Mouse (Mus musculus) kidney, embryonic 16.5 days (tissue): ENCODE results near the gene Cnot2. TPM values are rescaled to one million over a fixed set of nuclear protein-coding genes. Genes with fewer than 3 reads are reported as not detected.
"Not testable (repeated sequence)": the region's sequence is repeated elsewhere in the genome, so short reads cannot be mapped to it uniquely, and the experiment has no call there.

Source experiments
- ATAC-seq: fragments of 200-750 bp; cut with Nextera tagmentation; 2 replicates; pipeline ENCODE4 v1.8.0; 2017; ENCODE audit warnings: moderate TSS enrichment; ENCODE audit not compliant: low FRiP score, low TSS enrichment
- H3K27ac ChIP-seq: fragments of 300-500 bp; sonication (generic); 2 replicates; pipeline ENCODE4 v1.5.1; 2014; ENCODE audit warnings: low read length
- H3K27me3 ChIP-seq: fragments of 300-500 bp; sonication (generic); 2 replicates; pipeline ENCODE4 v1.6.1; 2014; ENCODE audit warnings: low read length, control low read depth, mixed read lengths; ENCODE audit not compliant: insufficient read depth
- H3K36me3 ChIP-seq: fragments of 300-500 bp; sonication (generic); 2 replicates; pipeline ENCODE4 v1.6.1; 2014; ENCODE audit warnings: low read length, control low read depth, mixed read lengths; ENCODE audit not compliant: insufficient read depth
- H3K4me1 ChIP-seq: fragments of 300-500 bp; sonication (generic); 2 replicates; pipeline ENCODE4 v1.6.1; 2014; ENCODE audit warnings: low read length, control low read depth, mixed read lengths; ENCODE audit not compliant: insufficient read depth
- H3K4me2 ChIP-seq: fragments of 300-500 bp; sonication (generic); replicated peaks from 2 replicates; pipeline ENCODE4 v1.6.1; 2014; ENCODE audit warnings: low read depth, low read length
- H3K4me3 ChIP-seq: fragments of 300-500 bp; sonication (generic); 2 replicates; pipeline ENCODE4 v1.5.1; 2014; ENCODE audit warnings: mild to moderate bottlenecking, low read length
- H3K9ac ChIP-seq: fragments of 300-500 bp; sonication (generic); replicated peaks from 2 replicates; pipeline ENCODE4 v1.6.1; 2014; ENCODE audit warnings: low read length
- H3K9me3 ChIP-seq: fragments of 300-500 bp; sonication (generic); 2 replicates; pipeline ENCODE4 v1.6.1; 2016; ENCODE audit warnings: low read length, control low read depth
- WGBS: fragments of 180-500 bp; shearing (Covaris S2); extraction: QIAGEN DNeasy Blood & Tissue Kit; methylation state at CpG from one replicate; pipeline ENCODE4 v1.1.7; 2014; 5-methylcytosine and 5-hydroxymethylcytosine counted together
- polyA plus RNA-seq: library from polyadenylated mRNA; unstranded; fragments of >200 nt; fragmentation: Nextera tagmentation; extraction: Ambion mirVana; gene quantifications from 2 replicates; pipeline ENCODE4 v1.2.1, GENCODE M21; 2015

Cnot2 gene
- 108 and 110 TPM in 2 replicates for polyA plus RNA-seq

- Histone ChIP-seq H3K27ac (peak within 1 kb of the TSS; percentile 99), H3K4me2 (peak within 1 kb of the TSS; percentile 77), H3K4me3 (peak within 1 kb of the TSS; percentile 79), H3K9me3 (no peaks in the 10 kb centered on the region), H3K9ac (peak within 1 kb of the TSS; percentile 95), H3K36me3 (0 out of 2 replicates have a peak, but pooled peaks cover 4% of the 10 kb centered on the region), H3K4me1 (peaks cover 6% of the 10 kb centered on the region; the same call in 1 of the 2 replicates), H3K27me3 (no peaks in the 10 kb centered on the region)
- WGBS: 0% methylated on average over 47 of the region's 47 CpGs
- ATAC-seq: no peak; the same call in 1 of the 2 replicates
Measured at GRCm38 (mm10) chr10:116581369-116581718, at the start of gene Cnot2. Cnot2 (minus strand) TSS chr10:116581511.

- H3K4me1 ChIP-seq: no peaks in the 10 kb centered on the region
- no peaks in the 10 kb centered on the region for H3K9me3 ChIP-seq
- WGBS: 84% methylated on average over 5 of the region's 5 CpGs
- H3K4me2 ChIP-seq: no peak overlapping the region
- no peaks in the 10 kb centered on the region for H3K36me3 ChIP-seq
- no peak overlapping the region for H3K4me3 ChIP-seq
- no peak overlapping the region for H3K9ac ChIP-seq
- no peak overlapping the region for H3K27ac ChIP-seq
- H3K27me3 ChIP-seq: no peaks in the 10 kb centered on the region
- ATAC-seq: no peak
Measured at GRCm38 (mm10) chr10:116628926-116629325, 47.6 kb upstream of the Cnot2 start.

- Histone ChIP-seq H3K4me2 (no peak overlapping the region), H3K9ac (no peak overlapping the region), H3K9me3 (peaks cover 12% of the 10 kb centered on the region), H3K27me3 (no peaks in the 10 kb centered on the region), H3K4me1 (no peaks in the 10 kb centered on the region), H3K36me3 (no peaks in the 10 kb centered on the region), H3K27ac (no peak overlapping the region), H3K4me3 (no peak overlapping the region)
- no peak for ATAC-seq
- WGBS: 86% methylated on average over 1 of the region's 1 CpGs
Measured at GRCm38 (mm10) chr10:116626009-116626408, 44.7 kb upstream of the Cnot2 start.

- 95% methylated on average over 8 of the region's 10 CpGs for WGBS
- not testable (repeated sequence) for H3K9ac ChIP-seq, H3K4me1 ChIP-seq, H3K36me3 ChIP-seq, H3K4me2 ChIP-seq, ATAC-seq, H3K9me3 ChIP-seq, H3K4me3 ChIP-seq, H3K27ac ChIP-seq, H3K27me3 ChIP-seq
Measured at GRCm38 (mm10) chr10:116613250-116613649, 31.9 kb upstream of the Cnot2 start.

- H3K27me3 ChIP-seq: no peaks in the 10 kb centered on the region
- H3K27ac ChIP-seq: no peak overlapping the region
- ATAC-seq: no peak
- H3K9me3 ChIP-seq: no peaks in the 10 kb centered on the region
- H3K4me1 ChIP-seq: no peaks in the 10 kb centered on the region
- WGBS: 96% methylated on average over 4 of the region's 4 CpGs
- H3K4me2 ChIP-seq: no peak overlapping the region
- no peaks in the 10 kb centered on the region for H3K36me3 ChIP-seq
- no peak overlapping the region for H3K9ac ChIP-seq
- no peak overlapping the region for H3K4me3 ChIP-seq
Measured at GRCm38 (mm10) chr10:116604905-116605162, 23.5 kb upstream of the Cnot2 start.

- Histone ChIP-seq H3K4me3 (no peak overlapping the region), H3K36me3 (no peaks in the 10 kb centered on the region), H3K4me2 (no peak overlapping the region), H3K9me3 (no peaks in the 10 kb centered on the region), H3K4me1 (no peaks in the 10 kb centered on the region), H3K27ac (no peak overlapping the region), H3K27me3 (no peaks in the 10 kb centered on the region), H3K9ac (no peak overlapping the region)
- ATAC-seq: no peak
- WGBS: 79% methylated on average over 6 of the region's 6 CpGs
Measured at GRCm38 (mm10) chr10:116604081-116604904, 23.0 kb upstream of the Cnot2 start.

- Histone ChIP-seq H3K4me1 (no peaks in the 10 kb centered on the region), H3K4me2 (no peak overlapping the region), H3K27me3 (no peaks in the 10 kb centered on the region), H3K4me3 (no peak overlapping the region), H3K36me3 (no peaks in the 10 kb centered on the region), H3K9me3 (no peaks in the 10 kb centered on the region; the same call in 1 of the 2 replicates), H3K9ac (no peak overlapping the region), H3K27ac (no peak overlapping the region)
- 87% methylated on average over 14 of the region's 14 CpGs for WGBS
- no peak for ATAC-seq
Measured at GRCm38 (mm10) chr10:116599056-116599850, 17.9 kb upstream of the Cnot2 start.

- no peaks in the 10 kb centered on the region for H3K9me3 ChIP-seq
- ATAC-seq: no peak
- H3K27ac ChIP-seq: no peak overlapping the region
- peak overlapping the region; percentile 25; the same call in 1 of the 2 replicates for H3K4me3 ChIP-seq
- peak overlapping the region; percentile 77 for H3K4me2 ChIP-seq
- H3K36me3 ChIP-seq: 0 out of 2 replicates have a peak, but pooled peaks cover 4% of the 10 kb centered on the region
- no peak overlapping the region for H3K9ac ChIP-seq
- H3K27me3 ChIP-seq: no peaks in the 10 kb centered on the region
- H3K4me1 ChIP-seq: peaks cover 6% of the 10 kb centered on the region; the same call in 1 of the 2 replicates
- 14% methylated on average over 6 of the region's 6 CpGs for WGBS
Measured at GRCm38 (mm10) chr10:116582738-116583137, 1.4 kb upstream of the Cnot2 start.

- Histone ChIP-seq H3K4me2 (peak overlapping the region; percentile 77), H3K27ac (peak overlapping the region; percentile 99), H3K4me3 (peak overlapping the region; percentile 79), H3K9me3 (no peaks in the 10 kb centered on the region), H3K4me1 (peaks cover 6% of the 10 kb centered on the region; the same call in 1 of the 2 replicates), H3K27me3 (no peaks in the 10 kb centered on the region), H3K36me3 (0 out of 2 replicates have a peak, but pooled peaks cover 4% of the 10 kb centered on the region), H3K9ac (peak overlapping the region; percentile 95)
- under 1% methylated on average over 49 of the region's 67 CpGs for WGBS
- ATAC-seq: peak; percentile 92
Measured at GRCm38 (mm10) chr10:116581719-116582481, 589 bp upstream of the Cnot2 start.
